Mouse (Mus musculus) lung, postnatal 0 days (tissue): ENCODE measurements around the gene Cdc26. TPM values are rescaled to one million over a fixed set of nuclear protein-coding genes. Genes with fewer than 3 reads are reported as not detected.

Experiments
- ATAC-seq: fragments of 200-750 bp; cut with Nextera tagmentation; 2 replicates; pipeline ENCODE4 v1.8.0; 2017; ENCODE audit warnings: moderate library complexity
- DNase-seq: peaks from one replicate; pipeline ENCODE4 v3.0.0-alpha.2; 2016; ENCODE audit warnings: low spot score
- H3K27ac ChIP-seq: fragments of 300-500 bp; sonication (generic); 2 replicates; pipeline ENCODE4 v1.5.1; 2014; ENCODE audit warnings: antibody characterized with exemption, mild to moderate bottlenecking, low read length, mixed read lengths
- H3K27me3 ChIP-seq: fragments of 300-500 bp; sonication (generic); replicated peaks from 2 replicates; pipeline ENCODE4 v1.6.1; 2014; ENCODE audit warnings: low read length, mixed read lengths; ENCODE audit not compliant: insufficient read depth
- H3K36me3 ChIP-seq: fragments of 300-500 bp; sonication (generic); 2 replicates; pipeline ENCODE4 v1.6.1; 2014; ENCODE audit warnings: low read length, mixed read lengths; ENCODE audit not compliant: insufficient read depth
- H3K4me1 ChIP-seq: fragments of 300-500 bp; sonication (generic); 2 replicates; pipeline ENCODE4 v1.6.1; 2014; ENCODE audit warnings: antibody characterized with exemption, low read depth, low read length, mixed read lengths; ENCODE audit not compliant: insufficient read depth
- H3K4me2 ChIP-seq: fragments of 300-500 bp; sonication (generic); replicated peaks from 2 replicates; pipeline ENCODE4 v1.6.1; 2014; ENCODE audit warnings: low read depth, mild to moderate bottlenecking, low read length, moderate library complexity, mixed read lengths
- H3K4me3 ChIP-seq: fragments of 300-500 bp; sonication (generic); 2 replicates; pipeline ENCODE4 v1.5.1; 2014; ENCODE audit warnings: low read depth, low read length
- H3K9ac ChIP-seq: fragments of 300-500 bp; sonication (generic); replicated peaks from 2 replicates; pipeline ENCODE4 v1.6.1; 2014; ENCODE audit warnings: low read depth, mild to moderate bottlenecking
- H3K9me3 ChIP-seq: fragments of 300-500 bp; sonication (generic); 2 replicates; pipeline ENCODE4 v1.6.1; 2016; ENCODE audit warnings: low read length, mixed read lengths
- CTCF ChIP-seq: IDR thresholded peaks from 2 replicates; pipeline ENCODE4 v1.5.1; 2016; ENCODE audit warnings: antibody characterized with exemption, mild to moderate bottlenecking
- EP300 ChIP-seq: IDR thresholded peaks from 2 replicates; pipeline ENCODE4 v1.6.1; 2016; ENCODE audit warnings: antibody characterized with exemption, mild to moderate bottlenecking, control low read depth
- WGBS: fragments of 180-500 bp; shearing (Covaris S2); extraction: QIAGEN DNeasy Blood & Tissue Kit; methylation state at CpG from one replicate; pipeline ENCODE4 v1.1.7; 2014; 5-methylcytosine and 5-hydroxymethylcytosine counted together
- polyA plus RNA-seq: library from polyadenylated mRNA; unstranded; fragments of >200 nt; fragmentation: Nextera tagmentation; extraction: Ambion mirVana; gene quantifications from 2 replicates; pipeline ENCODE4 v1.2.1, GENCODE M21; 2015

Cdc26 gene
- polyA plus RNA-seq, 1 experiment from 2014 or later = 94.2 TPM

- Histone ChIP-seq H3K9ac (no peak overlapping the region), H3K4me3 (no peak overlapping the region), H3K4me1 (no peaks in the 10 kb centered on the region), H3K36me3 (no peaks in the 10 kb centered on the region), H3K27ac (no peak overlapping the region), H3K27me3 (no peaks in the 10 kb centered on the region), H3K9me3 (no peaks in the 10 kb centered on the region), H3K4me2 (no peak overlapping the region)
- ATAC-seq (no peak), DNase-seq (no peak)
- TF ChIP-seq EP300 = no peak
- no peak for TF ChIP-seq CTCF
- WGBS = 65% methylated on average over 1 of the region's 1 CpGs
These were observed 36.0 kb downstream of the Cdc26 start for GRCm38 (mm10) chr4:62372410-62372809.

DNA sequence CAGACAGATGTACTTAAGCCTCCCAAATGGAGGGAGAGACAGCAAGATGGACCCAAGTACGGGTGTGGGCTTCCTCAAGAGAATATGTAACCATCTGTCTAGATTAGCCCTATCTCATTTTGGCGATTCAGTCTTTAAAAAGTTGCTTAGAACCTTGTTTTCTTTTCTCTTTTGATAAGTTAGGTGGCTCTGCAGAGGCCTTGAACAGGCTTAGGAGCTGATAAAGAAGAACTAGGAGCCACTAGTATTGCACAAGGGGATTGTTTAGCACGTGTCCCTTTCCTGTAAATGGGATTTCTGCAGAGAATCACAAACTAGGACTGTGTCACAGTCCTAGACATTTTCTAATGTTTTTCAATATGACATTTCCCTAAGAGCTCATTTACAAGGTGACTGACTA lies 39.4 kb downstream of the Cdc26 start:
- ATAC-seq (no peak), DNase-seq (no peak)
- WGBS = 44% methylated on average over 3 of the region's 3 CpGs
- no peaks in the 10 kb centered on the region for H3K9me3 ChIP-seq
- 0 out of 2 replicates have a peak, but pooled peaks cover 3% of the 10 kb centered on the region for H3K36me3 ChIP-seq
- peaks cover 9% of the 10 kb centered on the region for H3K4me1 ChIP-seq
- no peak overlapping the region for H3K9ac ChIP-seq
- no peak overlapping the region for H3K4me3 ChIP-seq
- no peak overlapping the region for H3K4me2 ChIP-seq
- H3K27me3 ChIP-seq = no peaks in the 10 kb centered on the region
- TF ChIP-seq EP300 = no peak
- TF ChIP-seq CTCF = no peak
- no peak overlapping the region for H3K27ac ChIP-seq

- Histone ChIP-seq H3K27ac (peak overlapping the region; percentile 64), H3K4me1 (peaks cover 9% of the 10 kb centered on the region), H3K27me3 (no peaks in the 10 kb centered on the region), H3K4me3 (no peak overlapping the region), H3K4me2 (no peak overlapping the region), H3K36me3 (0 out of 2 replicates have a peak, but pooled peaks cover 3% of the 10 kb centered on the region), H3K9ac (no peak overlapping the region), H3K9me3 (no peaks in the 10 kb centered on the region)
- 45% methylated on average over 6 of the region's 6 CpGs for WGBS
- TF ChIP-seq EP300 (no peak), CTCF (no peak)
- DNase-seq = peak; percentile 79
- peak; percentile 67 for ATAC-seq
These were observed 40.9 kb downstream of the Cdc26 start for GRCm38 (mm10) chr4:62367586-62367985.

GRCm38 (mm10) chr4:62366291-62366690 lies 42.2 kb downstream of the Cdc26 start:
- Histone ChIP-seq H3K9ac (no peak overlapping the region), H3K36me3 (0 out of 2 replicates have a peak, but pooled peaks cover 3% of the 10 kb centered on the region), H3K4me2 (no peak overlapping the region), H3K9me3 (no peaks in the 10 kb centered on the region), H3K27me3 (no peaks in the 10 kb centered on the region), H3K4me1 (peaks cover 9% of the 10 kb centered on the region), H3K27ac (peak overlapping the region; percentile 26; the same call in 1 of the 2 replicates), H3K4me3 (no peak overlapping the region)
- peak; percentile 52; the same call in 1 of the 2 replicates for ATAC-seq
- TF ChIP-seq EP300 (no peak), CTCF (no peak)
- no peak for DNase-seq
- 59% methylated on average over 4 of the region's 4 CpGs for WGBS

- no peaks in the 10 kb centered on the region for H3K27me3 ChIP-seq
- WGBS = 66% methylated on average over 8 of the region's 8 CpGs
- no peak overlapping the region for H3K27ac ChIP-seq
- no peak overlapping the region for H3K4me3 ChIP-seq
- H3K36me3 ChIP-seq = 0 out of 2 replicates have a peak, but pooled peaks cover 3% of the 10 kb centered on the region
- TF ChIP-seq EP300 (0 out of 2 replicates have a peak, but pooled peaks have one; percentile 9), CTCF (no peak)
- DNase-seq (no peak), ATAC-seq (no peak)
- no peaks in the 10 kb centered on the region for H3K9me3 ChIP-seq
- no peak overlapping the region for H3K9ac ChIP-seq
- peaks cover 13% of the 10 kb centered on the region for H3K4me1 ChIP-seq
- no peak overlapping the region for H3K4me2 ChIP-seq
These were observed 44.1 kb downstream of the Cdc26 start for GRCm38 (mm10) chr4:62364299-62364698.

DNA sequence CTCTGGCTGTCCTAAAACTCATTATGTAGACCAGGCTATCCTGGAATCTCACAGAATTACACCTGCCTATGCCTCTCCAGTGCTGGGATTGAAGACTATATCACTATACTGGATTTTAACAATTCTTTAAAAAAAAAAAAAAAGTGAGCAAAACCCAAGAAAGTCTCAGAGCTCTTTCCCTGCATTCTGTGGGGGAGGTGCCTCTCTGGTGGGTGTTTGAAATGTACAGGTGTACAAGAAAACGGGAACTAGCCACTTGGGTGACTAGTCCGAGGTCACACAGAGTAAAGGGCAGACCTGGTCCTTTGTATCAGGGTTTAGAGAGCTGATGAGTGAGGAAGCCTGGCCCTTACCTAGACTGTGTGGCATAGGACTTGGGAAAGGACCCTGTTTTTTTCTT lies 46.0 kb downstream of the Cdc26 start:
- peak overlapping the region; percentile 25; the same call in 1 of the 2 replicates for H3K4me2 ChIP-seq
- DNase-seq (no peak), ATAC-seq (no peak)
- H3K4me3 ChIP-seq = no peak overlapping the region
- H3K27ac ChIP-seq = no peak overlapping the region
- no peaks in the 10 kb centered on the region for H3K27me3 ChIP-seq
- 57% methylated on average over 2 of the region's 2 CpGs for WGBS
- H3K4me1 ChIP-seq = peaks cover 19% of the 10 kb centered on the region
- 0 out of 2 replicates have a peak, but pooled peaks cover 3% of the 10 kb centered on the region for H3K36me3 ChIP-seq
- TF ChIP-seq CTCF (no peak), EP300 (no peak)
- H3K9me3 ChIP-seq = no peaks in the 10 kb centered on the region
- H3K9ac ChIP-seq = no peak overlapping the region

- Histone ChIP-seq H3K4me3 (peak overlapping the region; percentile 87), H3K4me2 (peak overlapping the region; percentile 62), H3K4me1 (peaks cover 19% of the 10 kb centered on the region), H3K9me3 (no peaks in the 10 kb centered on the region), H3K27ac (0 out of 2 replicates have a peak overlapping the region, but pooled peaks have one; percentile 34), H3K36me3 (0 out of 2 replicates have a peak, but pooled peaks cover 3% of the 10 kb centered on the region), H3K27me3 (no peaks in the 10 kb centered on the region), H3K9ac (peak overlapping the region; percentile 85)
- DNase-seq = no peak
- 42% methylated on average over 1 of the region's 1 CpGs for WGBS
- ATAC-seq = no peak
- no peak for TF ChIP-seq EP300
These were observed 46.4 kb downstream of the Cdc26 start for GRCm38 (mm10) chr4:62361997-62362396.
